Mouse (Mus musculus): ENCODE data around the gene Taf6l.
A peak's percentile ranks its signal among the peaks of the same experiment; 100 is the strongest.
"Not testable (repeated sequence)": the region's sequence is repeated elsewhere in the genome, so short reads cannot be mapped to it uniquely, and the experiment has no call there.

Gene Taf6l

GRCm38 (mm10) chr19:8735389-8736159, 50.6 kb downstream of the Taf6l start, which contains the start of gene Wdr74:
TSS of gene Wdr74 (plus strand) at chr19:8735827.
- DNase-seq: peak; percentile 92

DNA sequence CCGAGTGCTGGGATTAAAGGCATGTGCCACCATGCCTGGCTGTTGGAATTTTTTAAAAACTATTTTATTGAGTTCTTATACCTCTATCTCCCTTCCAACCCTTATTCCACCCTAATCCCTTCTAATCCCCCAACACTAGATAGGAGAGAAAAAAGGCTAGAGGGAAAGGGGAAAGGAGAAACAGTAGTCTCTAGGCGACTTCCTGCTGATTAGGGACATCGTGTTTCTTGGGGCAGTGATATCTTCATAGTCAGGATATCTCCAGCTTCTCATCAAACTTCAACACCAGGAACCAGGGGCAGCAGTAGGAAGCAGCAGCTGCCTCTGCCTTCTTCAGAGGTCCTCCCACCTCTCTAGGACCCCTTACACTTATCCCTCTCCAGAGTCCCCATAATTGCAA, 51.9 kb downstream of the Taf6l start:
- no peak for DNase-seq

DNA sequence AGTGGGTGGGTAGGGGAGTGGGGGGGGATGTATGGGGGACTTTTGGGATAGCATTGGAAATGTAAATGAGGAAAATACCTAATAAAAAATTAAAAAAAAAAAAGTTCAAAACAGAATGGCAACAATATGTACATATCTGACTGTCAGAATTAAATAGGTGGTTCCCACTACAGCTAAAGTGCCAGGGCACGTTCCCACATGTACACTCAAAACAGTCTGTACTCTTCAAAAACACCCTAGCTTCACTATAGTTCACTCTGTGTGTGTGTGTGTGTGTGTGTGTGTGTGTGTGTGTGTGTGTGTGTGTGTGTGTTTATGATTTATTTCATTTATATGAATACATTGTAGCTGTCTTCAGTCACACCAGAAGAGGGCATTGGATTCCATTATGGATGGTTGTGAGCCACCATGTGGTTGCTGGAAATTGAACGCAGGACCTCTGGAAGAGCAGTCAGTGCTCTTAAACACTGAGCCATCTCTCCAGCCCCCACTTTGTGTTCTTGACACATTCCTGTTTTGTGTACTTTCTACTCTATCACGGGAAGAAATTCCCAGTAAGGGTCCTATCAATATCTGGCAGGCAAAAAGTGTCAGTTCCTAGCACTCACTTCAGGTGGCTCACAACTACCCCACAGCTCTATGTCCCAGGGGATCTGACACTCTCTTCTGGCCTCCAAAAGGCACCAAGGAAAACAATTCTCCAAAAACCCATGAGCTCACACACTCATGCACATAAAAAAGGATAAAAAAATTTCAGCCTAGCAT, 57.7 kb downstream of the Taf6l start:
- DNase-seq: not testable (repeated sequence)

GRCm38 (mm10) chr19:8727495-8728114, 58.6 kb downstream of the Taf6l start:
- DNase-seq: no peak

- no peak for DNase-seq
These were observed 59.4 kb downstream of the Taf6l start for GRCm38 (mm10) chr19:8726609-8727390.

DNA sequence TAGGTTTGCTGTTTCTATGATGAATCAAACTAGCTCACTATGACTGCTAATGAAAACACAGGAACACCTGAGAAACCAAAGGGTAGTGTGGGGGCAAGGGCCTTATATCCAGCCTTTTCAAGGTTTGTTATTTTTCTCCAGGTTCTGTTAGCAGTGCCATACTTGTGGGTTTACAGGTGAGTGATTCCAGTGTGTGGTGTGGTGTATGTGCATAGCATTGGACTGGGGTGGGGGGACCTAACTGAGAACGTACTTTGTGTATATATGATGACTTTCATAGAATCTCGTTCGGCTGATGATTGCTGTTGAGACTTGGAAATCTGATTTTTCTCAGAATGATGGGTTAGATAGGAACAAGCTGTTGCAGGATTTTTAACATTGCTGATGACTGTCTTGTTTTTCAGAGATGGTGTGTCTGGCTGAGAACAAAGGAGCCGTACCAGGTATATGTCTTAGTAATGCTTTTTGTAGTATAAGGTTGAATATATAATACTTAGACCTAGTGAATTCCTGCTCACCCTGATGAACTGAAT, 61.1 kb downstream of the Taf6l start:
- DNase-seq: no peak
